Mouse (Mus musculus): Measurements from ENCODE around the gene Gm49354. TPM values are rescaled to one million over a fixed set of nuclear protein-coding genes. Genes with fewer than 3 reads are reported as not detected.
A peak's percentile ranks its signal among the peaks of the same experiment; 100 is the strongest.
"Not testable (repeated sequence)": the region's sequence is repeated elsewhere in the genome, so short reads cannot be mapped to it uniquely, and the experiment has no call there.

Gm49354 gene
- total RNA-seq, 1 experiment, result not detected

- Histone ChIP-seq H3K9me3 (ENCODE audit: control insufficient read depth, insufficient read depth, low read depth, low read length) (no peaks in the 10 kb centered on the region), H3K4me1 (ENCODE audit: control insufficient read depth in 2 of 2, insufficient read depth in 2 of 2, low read length in 2 of 2, poor library complexity in 1 of 2) (peaks cover 3 to 19% of the 10 kb centered on the region in 2 experiments; a peak in 3 of 4 replicates), H3K9ac (ENCODE audit: insufficient read depth, low read depth, low read length, poor library complexity, severe bottlenecking) (no peak overlapping the region), H3K27ac (ENCODE audit: insufficient read depth, low read depth, low read length, poor library complexity, severe bottlenecking) (no peak overlapping the region), H3K36me3 (ENCODE audit: control insufficient read depth, insufficient read depth, low read length, poor library complexity, severe bottlenecking) (no peaks in the 10 kb centered on the region), H3K4me3 (ENCODE audit: insufficient read depth in 1 of 2, low read depth in 1 of 2, low read length in 2 of 2, poor library complexity in 1 of 2, severe bottlenecking in 1 of 2) (no peak overlapping the region)
- in situ Hi-C loops (cut with MboI; ENCODE audit: low sequenced_read_pairs in 2 of 2, unreplicated experiment in 2 of 2), result no loop called here
- TF ChIP-seq MAFK (IDR thresholded peaks at IDR 0.05; ENCODE audit: insufficient read depth, low read depth, low read length) (no peak), ZNF384 (IDR thresholded peaks at IDR 0.05; ENCODE audit: low read depth, low read length) (no peak), HCFC1 (IDR thresholded peaks at IDR 0.05; ENCODE audit: borderline replicate concordance, insufficient read depth, low read length) (no peak), CHD2 (IDR thresholded peaks at IDR 0.05; ENCODE audit: low read depth, low read length) (no peak), ZC3H11A (IDR thresholded peaks at IDR 0.05; ENCODE audit: borderline replicate concordance, low read depth, low read length) (no peak)
- no peak for DNase-seq (ENCODE audit: low read depth, low spot score)
Observed at GRCm38 (mm10) chr13:59713710-59714109, 68.3 kb downstream of the Gm49354 start.

GRCm38 (mm10) chr13:59711984-59712383 lies 70.1 kb downstream of the Gm49354 start, which contains the start of gene Spata31d1b:
TSS of gene Spata31d1b (plus strand) at chr13:59712284.
- H3K36me3 ChIP-seq (ENCODE audit: control insufficient read depth, insufficient read depth, low read length, poor library complexity, severe bottlenecking); H3K4me3 ChIP-seq (ENCODE audit: insufficient read depth in 1 of 2, low read depth in 1 of 2, low read length in 2 of 2, poor library complexity in 1 of 2, severe bottlenecking in 1 of 2); in situ Hi-C loops (cut with MboI; ENCODE audit: low sequenced_read_pairs in 2 of 2, unreplicated experiment in 2 of 2); DNase-seq (ENCODE audit: low read depth, low spot score); H3K9ac ChIP-seq (ENCODE audit: insufficient read depth, low read depth, low read length, poor library complexity, severe bottlenecking); H3K27ac ChIP-seq (ENCODE audit: insufficient read depth, low read depth, low read length, poor library complexity, severe bottlenecking); H3K9me3 ChIP-seq (ENCODE audit: control insufficient read depth, insufficient read depth, low read depth, low read length): not testable (repeated sequence)
- peaks cover 3 to 19% of the 10 kb centered on the region in 2 experiments; a peak in 3 of 4 replicates for H3K4me1 ChIP-seq (ENCODE audit: control insufficient read depth in 2 of 2, insufficient read depth in 2 of 2, low read length in 2 of 2, poor library complexity in 1 of 2)

- H3K4me1 ChIP-seq (ENCODE audit: control insufficient read depth in 2 of 2, insufficient read depth in 2 of 2, low read length in 2 of 2, poor library complexity in 1 of 2), result peaks cover 6 to 24% of the 10 kb centered on the region in 2 experiments; a peak in 3 of 4 replicates
- no peaks in the 10 kb centered on the region for H3K9me3 ChIP-seq (ENCODE audit: control insufficient read depth, insufficient read depth, low read depth, low read length)
- no peaks in the 10 kb centered on the region for H3K36me3 ChIP-seq (ENCODE audit: control insufficient read depth, insufficient read depth, low read length, poor library complexity, severe bottlenecking)
- in situ Hi-C loops (cut with MboI; ENCODE audit: low sequenced_read_pairs in 2 of 2, unreplicated experiment in 2 of 2), result no loop called here
- TF ChIP-seq ZC3H11A (IDR thresholded peaks at IDR 0.05; ENCODE audit: borderline replicate concordance, low read depth, low read length), result no peak
- no peak for TF ChIP-seq HCFC1 (IDR thresholded peaks at IDR 0.05; ENCODE audit: borderline replicate concordance, insufficient read depth, low read length)
- TF ChIP-seq MAFK (IDR thresholded peaks at IDR 0.05; ENCODE audit: insufficient read depth, low read depth, low read length), result no peak
- no peak for TF ChIP-seq CHD2 (IDR thresholded peaks at IDR 0.05; ENCODE audit: low read depth, low read length)
- TF ChIP-seq ZNF384 (IDR thresholded peaks at IDR 0.05; ENCODE audit: low read depth, low read length), result no peak
- no peak for DNase-seq (ENCODE audit: low read depth, low spot score)
- peak within 1 kb of the TSS; percentile 65; the same call in 1 of the 2 replicates for H3K9ac ChIP-seq (ENCODE audit: insufficient read depth, low read depth, low read length, poor library complexity, severe bottlenecking)
- peak within 1 kb of the TSS; percentile 52 to 58 for H3K4me3 ChIP-seq (ENCODE audit: insufficient read depth in 1 of 2, low read depth in 1 of 2, low read length in 2 of 2, poor library complexity in 1 of 2, severe bottlenecking in 1 of 2)
- no peak within 1 kb of the TSS; the same call in 1 of the 2 replicates for H3K27ac ChIP-seq (ENCODE audit: insufficient read depth, low read depth, low read length, poor library complexity, severe bottlenecking)
Observed at GRCm38 (mm10) chr13:59710230-59710629, 71.8 kb downstream of the Gm49354 start, which contains the start of gene Spata31d1a. TSS of gene Spata31d1a (minus strand) at chr13:59710330.

Other genes with a start within 250 kb of the Gm49354 start
- 25.0 and 32.1 TPM in 2 replicates for gene Agtpbp1, start 197.0 kb downstream of the Gm49354 start, total RNA-seq (2012; rRNA removed)
- 75.4 and 79.1 TPM in 2 replicates for gene Naa35, start 197.0 kb downstream of the Gm49354 start, total RNA-seq (2012; rRNA removed)
- 93.8 and 132 TPM in 2 replicates for gene Golm1, start 106.4 kb downstream of the Gm49354 start, total RNA-seq (2012; rRNA removed)
- not detected in 2 replicates for gene 4921517D22Rik, start 88.1 kb downstream of the Gm49354 start, total RNA-seq (2012; rRNA removed)
- gene Spata31d1a, start 71.9 kb downstream of the Gm49354 start, total RNA-seq (2012; rRNA removed), result 2.2 and 3.4 TPM in 2 replicates
- gene Spata31d1b, start 70.0 kb downstream of the Gm49354 start, total RNA-seq (2012; rRNA removed), result 1.3 and 2.8 TPM in 2 replicates
- 0.18 and 0.48 TPM in 2 replicates for gene Spata31d1d, start 50.5 kb downstream of the Gm49354 start, total RNA-seq (2012; rRNA removed)
- 0.18 and 0.26 TPM in 2 replicates for gene 1700014D04Rik, start 35.5 kb downstream of the Gm49354 start, total RNA-seq (2012; rRNA removed)
- gene Isca1, start 12.4 kb downstream of the Gm49354 start, total RNA-seq (2012; rRNA removed), result 15.2 and 21.7 TPM in 2 replicates
- gene Tut7, start 40.9 kb upstream of the Gm49354 start, total RNA-seq (2012; rRNA removed), result 27.5 and 31.1 TPM in 2 replicates

Measured in ES-E14 (cell line).